Mouse (Mus musculus) lung, embryonic 16.5 days (tissue): ENCODE data around the gene Olfr370. TPM values are rescaled to one million over a fixed set of nuclear protein-coding genes. Genes with fewer than 3 reads are reported as not detected.
"Not testable (repeated sequence)": the region's sequence is repeated elsewhere in the genome, so short reads cannot be mapped to it uniquely, and the experiment has no call there.

Source experiments
- ATAC-seq: fragments of 200-750 bp; cut with Nextera tagmentation; 2 replicates; pipeline ENCODE4 v1.8.0; 2017; ENCODE audit warnings: low read depth, mild to moderate bottlenecking, moderate library complexity
- H3K27ac ChIP-seq: fragments of 300-500 bp; sonication (generic); 2 replicates; pipeline ENCODE4 v1.5.1; 2014; ENCODE audit warnings: mild to moderate bottlenecking, control low read depth, low read length
- H3K27me3 ChIP-seq: fragments of 300-500 bp; sonication (generic); 2 replicates; pipeline ENCODE4 v1.6.1; 2014; ENCODE audit warnings: low read depth, low read length, mixed read lengths; ENCODE audit not compliant: control insufficient read depth, insufficient read depth
- H3K36me3 ChIP-seq: fragments of 300-500 bp; sonication (generic); 2 replicates; pipeline ENCODE4 v1.6.1; 2014; ENCODE audit warnings: low read length; ENCODE audit not compliant: control insufficient read depth, insufficient read depth
- H3K4me1 ChIP-seq: fragments of 300-500 bp; sonication (generic); replicated peaks from 2 replicates; pipeline ENCODE4 v1.6.1; 2014; ENCODE audit warnings: low read length, mixed read lengths; ENCODE audit not compliant: control insufficient read depth, insufficient read depth
- H3K4me2 ChIP-seq: fragments of 300-500 bp; sonication (generic); 2 replicates; pipeline ENCODE4 v1.6.1; 2014; ENCODE audit warnings: low read depth, low read length, control low read depth
- H3K4me3 ChIP-seq: fragments of 300-500 bp; sonication (generic); 2 replicates; pipeline ENCODE4 v1.5.1; 2014; ENCODE audit warnings: mild to moderate bottlenecking, low read length, control low read depth
- H3K9ac ChIP-seq: fragments of 300-500 bp; sonication (generic); 2 replicates; pipeline ENCODE4 v1.6.1; 2014; ENCODE audit warnings: low read length, control low read depth
- H3K9me3 ChIP-seq: fragments of 300-500 bp; sonication (generic); 2 replicates; pipeline ENCODE4 v1.6.1; 2016; ENCODE audit warnings: low read length; ENCODE audit not compliant: control insufficient read depth
- WGBS: fragments of 180-500 bp; shearing (Covaris S2); extraction: QIAGEN DNeasy Blood & Tissue Kit; methylation state at CpG from one replicate; pipeline ENCODE4 v1.1.7; 2014; 5-methylcytosine and 5-hydroxymethylcytosine counted together
- polyA plus RNA-seq: library from polyadenylated mRNA; unstranded; fragments of >200 nt; fragmentation: Nextera tagmentation; extraction: Ambion mirVana; gene quantifications from 2 replicates; pipeline ENCODE4 v1.2.1, GENCODE M21; 2015

Gene Olfr370
- polyA plus RNA-seq, 1 experiment from 2014 or later, result not detected

DNA sequence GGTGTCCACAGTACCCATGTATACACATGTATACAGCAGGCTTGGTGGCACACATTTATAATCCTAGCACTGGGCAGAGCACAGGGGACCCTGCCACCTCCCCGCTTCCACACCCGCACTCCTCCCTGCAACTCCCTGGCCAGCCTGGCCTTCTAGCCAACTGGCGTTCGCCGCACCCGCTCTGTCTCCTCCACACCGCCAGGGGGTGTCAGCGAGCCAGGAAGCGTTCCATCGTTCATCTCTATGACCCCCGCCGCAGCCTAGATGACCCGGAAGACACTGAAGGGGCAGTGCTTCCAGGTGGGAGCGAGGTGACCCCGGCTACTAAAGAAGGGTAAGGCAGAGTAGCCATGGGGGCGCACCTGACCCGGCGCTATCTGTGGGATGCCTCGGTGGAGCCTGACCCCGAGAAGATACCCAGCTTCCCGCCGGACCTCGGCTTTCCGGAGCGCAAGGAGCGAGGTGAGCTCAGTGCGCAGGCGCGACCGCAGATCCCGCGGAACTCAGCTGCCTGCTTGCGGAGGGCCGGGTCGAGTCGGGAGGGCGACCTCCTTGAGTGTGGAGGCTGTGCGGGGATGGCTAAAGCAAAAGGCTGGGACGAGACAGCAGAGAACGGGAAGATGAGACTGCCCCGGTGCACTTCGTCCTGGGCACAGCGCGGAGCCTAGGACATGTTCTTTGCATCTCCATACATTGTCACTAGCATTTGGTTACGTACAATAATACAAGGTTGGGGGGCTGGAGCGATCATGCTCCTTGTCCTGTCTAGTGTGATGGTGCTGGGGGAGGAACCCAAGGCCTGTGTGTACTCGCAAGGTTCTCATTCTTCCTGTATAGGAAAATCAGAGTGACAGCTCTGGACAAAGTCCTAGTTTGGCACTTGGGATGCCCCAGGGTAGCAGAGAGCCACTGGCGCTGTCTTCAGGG is 31.2 kb downstream of the Olfr370 start, which contains the start of gene Ndufb7:
TSS of gene Ndufb7 (plus strand) at position 203 of the 927 bp plus-strand sequence.
- Histone ChIP-seq H3K9me3 (no peaks in the 10 kb centered on the region), H3K36me3 (peaks cover 7% of the 10 kb centered on the region), H3K4me2 (peak within 1 kb of the TSS; percentile 87), H3K9ac (peak within 1 kb of the TSS; percentile 88), H3K4me1 (peaks cover 10% of the 10 kb centered on the region), H3K27me3 (no peaks in the 10 kb centered on the region), H3K27ac (peak within 1 kb of the TSS; percentile 60), H3K4me3 (peak within 1 kb of the TSS; percentile 76)
- peak; percentile 86 for ATAC-seq
- WGBS, result under 1% methylated on average over 48 of the region's 48 CpGs

DNA sequence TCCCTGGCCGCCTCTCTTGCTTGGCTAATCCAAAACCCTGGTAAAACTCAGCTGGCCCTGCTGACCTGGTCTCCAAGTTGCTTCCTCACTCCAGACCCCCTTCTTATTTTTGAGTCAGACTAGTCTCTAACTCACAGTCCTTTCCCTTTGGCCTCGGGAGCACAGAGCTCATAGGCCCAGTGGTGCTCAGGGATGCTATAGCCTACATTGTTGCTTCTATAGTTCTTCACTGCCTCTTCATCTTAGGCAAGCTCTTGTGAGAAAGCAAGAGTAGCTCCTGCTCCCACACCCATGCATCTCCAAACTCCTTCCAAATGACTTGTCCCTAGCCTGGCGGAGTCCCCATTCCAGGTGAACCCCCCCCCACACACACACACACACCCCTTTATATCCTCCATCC is 32.1 kb downstream of the Olfr370 start:
- H3K27me3 ChIP-seq, result no peaks in the 10 kb centered on the region
- H3K36me3 ChIP-seq, result peaks cover 15% of the 10 kb centered on the region
- ATAC-seq, result no peak
- no peaks in the 10 kb centered on the region for H3K9me3 ChIP-seq
- no peak overlapping the region for H3K27ac ChIP-seq
- H3K9ac ChIP-seq, result peak overlapping the region; percentile 88; the same call in 1 of the 2 replicates
- H3K4me1 ChIP-seq, result peaks cover 10% of the 10 kb centered on the region
- H3K4me3 ChIP-seq, result peak overlapping the region; percentile 76
- H3K4me2 ChIP-seq, result peak overlapping the region; percentile 87
- 39% methylated on average over 3 of the region's 3 CpGs for WGBS

DNA sequence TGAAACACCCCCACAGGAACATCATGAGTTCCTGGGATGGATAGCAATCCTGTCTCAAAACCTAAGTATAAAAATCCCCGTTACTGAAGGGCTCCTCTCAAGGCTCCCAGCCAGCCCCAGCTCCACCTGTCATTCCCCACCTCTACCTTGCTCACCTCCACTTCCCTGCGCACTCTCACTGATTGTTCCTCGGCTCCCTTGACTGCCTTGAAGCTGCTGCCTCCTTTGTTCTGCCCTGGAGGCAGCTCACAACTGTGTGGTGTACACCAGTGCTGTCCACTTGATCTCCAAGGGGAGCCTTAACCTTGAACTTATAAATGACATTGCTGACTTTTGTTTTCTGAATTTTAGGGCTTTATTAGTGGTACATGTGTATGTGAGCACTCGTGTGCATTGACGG is 32.5 kb downstream of the Olfr370 start:
- no peak for ATAC-seq
- 59% methylated on average over 5 of the region's 5 CpGs for WGBS
- Histone ChIP-seq H3K4me1 (peaks cover 10% of the 10 kb centered on the region), H3K27me3 (no peaks in the 10 kb centered on the region), H3K9ac (no peak overlapping the region), H3K27ac (no peak overlapping the region), H3K4me3 (no peak overlapping the region), H3K9me3 (no peaks in the 10 kb centered on the region), H3K4me2 (no peak overlapping the region), H3K36me3 (peaks cover 18% of the 10 kb centered on the region)

DNA sequence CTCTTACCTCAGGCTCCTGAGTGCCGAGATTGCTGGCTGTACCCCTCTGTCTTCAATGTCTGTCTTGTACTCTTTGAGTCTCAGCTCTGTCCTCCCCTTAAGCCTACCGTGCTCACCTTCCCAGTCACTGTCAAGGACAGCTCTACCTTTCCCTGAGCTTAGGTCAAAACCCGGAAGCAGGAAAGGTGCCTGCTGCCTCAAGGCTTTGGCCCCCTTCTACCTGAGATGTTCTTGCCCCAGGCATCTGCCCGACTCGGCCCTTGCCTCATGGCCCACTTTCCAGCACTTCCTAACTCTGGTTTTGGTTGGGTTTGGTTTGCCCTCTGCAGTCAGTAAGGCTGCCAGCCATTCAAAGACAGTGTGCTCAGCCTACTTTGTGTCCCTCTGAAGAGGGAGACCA is 33.2 kb downstream of the Olfr370 start:
- WGBS, result 65% methylated on average over 5 of the region's 5 CpGs
- no peaks in the 10 kb centered on the region for H3K9me3 ChIP-seq
- no peaks in the 10 kb centered on the region for H3K27me3 ChIP-seq
- H3K4me3 ChIP-seq, result no peak overlapping the region
- H3K36me3 ChIP-seq, result peaks cover 19% of the 10 kb centered on the region
- ATAC-seq, result no peak
- no peak overlapping the region for H3K9ac ChIP-seq
- H3K4me2 ChIP-seq, result no peak overlapping the region
- peaks cover 10% of the 10 kb centered on the region for H3K4me1 ChIP-seq
- H3K27ac ChIP-seq, result no peak overlapping the region

DNA sequence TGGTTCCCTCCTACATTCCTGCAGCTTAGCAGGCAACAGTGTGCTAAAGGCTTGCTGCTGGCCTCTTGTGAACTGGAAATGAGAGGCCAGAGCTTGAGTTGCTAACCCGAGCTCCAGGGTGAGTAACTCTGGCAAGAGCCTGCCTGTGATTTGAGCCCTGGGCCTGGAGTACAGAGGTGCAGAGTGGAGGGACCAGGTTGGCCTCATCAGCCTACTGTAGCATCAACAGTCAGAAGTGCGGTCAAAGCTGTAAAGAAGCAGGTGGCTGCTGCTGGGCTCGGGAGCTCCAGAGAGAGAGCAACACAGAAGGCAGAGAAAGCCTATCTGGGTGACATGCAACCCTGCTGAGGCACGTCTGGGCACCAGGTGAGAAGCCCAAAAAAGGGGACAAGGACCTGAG is 33.6 kb downstream of the Olfr370 start:
- ATAC-seq, result no peak

DNA sequence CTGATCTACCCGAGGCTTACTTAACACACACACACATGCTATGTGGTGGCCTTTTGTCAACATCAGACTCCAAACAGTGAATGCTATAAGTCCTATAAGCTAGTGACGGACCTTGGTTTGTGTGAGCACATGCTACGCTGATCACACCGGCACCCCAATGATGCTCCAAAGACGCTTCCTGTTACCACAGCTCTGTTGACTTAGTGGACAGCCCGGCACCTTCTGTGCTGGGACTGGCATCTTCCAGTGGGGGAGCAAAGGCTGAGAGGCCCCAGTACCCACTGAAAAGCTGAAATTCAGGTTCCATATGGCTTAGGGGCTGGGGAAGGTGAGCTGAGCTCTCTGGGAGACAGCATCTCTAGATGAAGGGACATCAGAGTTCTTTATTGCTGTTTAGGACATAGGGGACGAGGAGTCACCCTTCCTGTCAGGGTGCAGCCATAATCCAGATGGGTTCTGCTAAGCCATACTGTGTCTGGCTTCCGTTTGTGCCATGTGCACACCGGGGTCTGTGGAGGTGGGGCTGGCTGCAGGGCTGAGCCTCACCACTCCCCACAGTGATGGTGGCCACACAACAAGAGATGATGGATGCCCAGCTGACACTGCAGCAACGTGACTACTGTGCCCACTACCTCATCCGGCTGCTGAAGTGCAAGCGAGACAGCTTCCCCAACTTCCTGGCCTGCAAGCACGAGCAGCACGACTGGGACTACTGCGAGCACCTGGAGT is 34.9 kb downstream of the Olfr370 start:
- Histone ChIP-seq H3K36me3 (peaks cover 19% of the 10 kb centered on the region), H3K9me3 (no peaks in the 10 kb centered on the region), H3K4me1 (peaks cover 21% of the 10 kb centered on the region), H3K4me2 (no peak overlapping the region), H3K27ac (no peak overlapping the region), H3K9ac (no peak overlapping the region), H3K27me3 (no peaks in the 10 kb centered on the region), H3K4me3 (no peak overlapping the region)
- no peak for ATAC-seq
- 79% methylated on average over 15 of the region's 15 CpGs for WGBS

More for the DNA sequence above, 33.6 kb downstream of the Olfr370 start:
- Histone ChIP-seq H3K36me3 (peaks cover 19% of the 10 kb centered on the region), H3K4me2 (no peak overlapping the region), H3K27me3 (no peaks in the 10 kb centered on the region), H3K9ac (no peak overlapping the region), H3K27ac (no peak overlapping the region), H3K4me1 (peaks cover 10% of the 10 kb centered on the region), H3K4me3 (no peak overlapping the region), H3K9me3 (no peaks in the 10 kb centered on the region)
- WGBS, result 70% methylated on average over 4 of the region's 4 CpGs

DNA sequence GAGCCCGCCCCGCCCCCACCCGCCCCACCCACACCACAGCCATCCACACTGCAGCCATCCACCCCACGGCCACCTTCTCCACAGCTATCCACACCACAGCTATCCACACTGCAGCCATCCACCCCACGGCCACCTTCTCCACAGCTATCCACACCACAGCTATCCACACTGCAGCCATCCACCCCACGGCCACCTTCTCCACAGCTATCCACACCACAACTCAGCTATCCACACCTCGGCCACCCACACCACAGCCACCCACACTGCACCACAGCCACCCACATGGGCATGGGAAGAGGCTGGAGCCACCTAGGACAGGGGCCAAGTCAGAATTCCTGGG is 35.4 kb downstream of the Olfr370 start:
- H3K4me2 ChIP-seq, ATAC-seq, H3K27me3 ChIP-seq, H3K9ac ChIP-seq, H3K27ac ChIP-seq, H3K4me3 ChIP-seq, H3K9me3 ChIP-seq: not testable (repeated sequence)
- Histone ChIP-seq H3K36me3 (peaks cover 19% of the 10 kb centered on the region), H3K4me1 (peaks cover 25% of the 10 kb centered on the region)
- WGBS, result 95% methylated on average over 3 of the region's 7 CpGs

DNA sequence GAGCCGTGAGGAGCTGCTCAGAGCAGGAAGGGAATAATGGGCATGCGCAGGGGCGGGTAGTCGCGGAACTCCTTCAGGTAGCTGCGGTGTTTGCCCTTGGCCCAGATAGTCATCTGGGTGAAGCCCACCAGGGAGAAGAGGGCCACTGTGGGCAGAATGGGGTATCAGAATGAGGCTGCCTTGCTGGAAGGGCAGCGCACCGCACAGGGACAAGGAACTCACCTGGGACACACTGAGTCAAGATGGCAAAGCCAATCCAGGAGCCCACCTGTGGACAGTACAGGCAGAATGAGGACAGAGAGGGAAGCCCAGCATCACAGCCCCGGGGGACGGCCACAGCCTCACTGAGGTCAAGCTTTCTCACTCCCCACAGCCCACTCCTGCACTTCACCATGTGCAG is 36.2 kb downstream of the Olfr370 start:
- H3K36me3 ChIP-seq, result peaks cover 19% of the 10 kb centered on the region
- no peak overlapping the region for H3K9ac ChIP-seq
- WGBS, result 87% methylated on average over 10 of the region's 10 CpGs

DNA sequence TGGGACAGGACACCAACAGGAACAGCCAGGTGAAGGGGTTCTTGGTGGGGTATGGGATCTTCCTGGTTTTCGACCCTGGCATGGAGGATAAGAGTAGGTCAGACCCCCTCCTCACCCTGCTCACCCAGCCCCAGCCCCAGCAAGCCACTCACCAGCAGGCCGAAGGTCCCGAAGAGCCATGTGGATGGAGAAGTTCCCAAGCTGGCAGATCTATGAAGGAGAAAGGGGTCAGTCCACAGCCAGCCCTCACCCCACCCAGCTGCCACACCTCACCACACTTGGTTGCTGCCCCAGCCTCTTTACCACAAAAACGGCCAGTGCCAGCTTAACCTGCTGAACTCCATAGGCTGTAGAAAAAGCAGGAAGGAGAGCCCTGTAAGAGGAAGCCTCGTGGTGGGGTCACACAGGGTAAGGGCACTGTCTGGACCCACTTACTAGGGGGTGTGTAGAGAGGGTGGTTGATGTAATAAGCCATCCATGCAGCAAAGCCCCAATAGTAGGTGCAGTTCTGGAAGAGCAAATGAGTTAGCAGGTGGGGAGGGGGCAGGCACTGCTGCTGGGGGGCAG is 36.7 kb downstream of the Olfr370 start:
- WGBS, result 90% methylated on average over 5 of the region's 5 CpGs
- no peak for ATAC-seq
- peaks cover 34% of the 10 kb centered on the region for H3K4me1 ChIP-seq

More for the DNA sequence above, 36.2 kb downstream of the Olfr370 start:
- H3K4me1 ChIP-seq, result peaks cover 31% of the 10 kb centered on the region
- no peak overlapping the region for H3K4me2 ChIP-seq
- H3K4me3 ChIP-seq, result no peak overlapping the region
- H3K9me3 ChIP-seq, result no peaks in the 10 kb centered on the region
- ATAC-seq, result no peak
- no peaks in the 10 kb centered on the region for H3K27me3 ChIP-seq
- no peak overlapping the region for H3K27ac ChIP-seq

More for the DNA sequence above, 36.7 kb downstream of the Olfr370 start:
- Histone ChIP-seq H3K27ac (no peak overlapping the region), H3K4me3 (no peak overlapping the region), H3K9me3 (no peaks in the 10 kb centered on the region), H3K27me3 (no peaks in the 10 kb centered on the region), H3K4me2 (no peak overlapping the region), H3K36me3 (peaks cover 19% of the 10 kb centered on the region), H3K9ac (no peak overlapping the region)
